Mouse (Mus musculus): ENCODE data around the gene Galnt7.
"Not testable (repeated sequence)": the region's sequence is repeated elsewhere in the genome, so short reads cannot be mapped to it uniquely, and the experiment has no call there.

Gene Galnt7

GRCm38 (mm10) chr8:57538601-57539000 lies 114.2 kb downstream of the Galnt7 start:
- no peak for DNase-seq (ENCODE audit: low spot score)

- no peak for DNase-seq (ENCODE audit: low spot score)
Measured at GRCm38 (mm10) chr8:57536167-57536566, 116.7 kb downstream of the Galnt7 start.

GRCm38 (mm10) chr8:57534495-57534894 lies 118.3 kb downstream of the Galnt7 start:
- DNase-seq (ENCODE audit: low spot score): no peak

- DNase-seq (ENCODE audit: low spot score): no peak
Measured at GRCm38 (mm10) chr8:57533106-57533505, 119.7 kb downstream of the Galnt7 start.

- no peak for DNase-seq (ENCODE audit: low spot score)
Measured at GRCm38 (mm10) chr8:57532223-57532622, 120.6 kb downstream of the Galnt7 start.

GRCm38 (mm10) chr8:57530666-57531349 lies 122.0 kb downstream of the Galnt7 start:
- DNase-seq (ENCODE audit: low spot score): peak; percentile 66

GRCm38 (mm10) chr8:57530238-57530637 lies 122.6 kb downstream of the Galnt7 start:
- DNase-seq (ENCODE audit: low spot score): no peak

GRCm38 (mm10) chr8:57528036-57528435 lies 124.8 kb downstream of the Galnt7 start:
- no peak for DNase-seq (ENCODE audit: low spot score)

- no peak for DNase-seq (ENCODE audit: low spot score)
Measured at GRCm38 (mm10) chr8:57520186-57520786, 132.5 kb downstream of the Galnt7 start.

GRCm38 (mm10) chr8:57517723-57518122 lies 135.1 kb downstream of the Galnt7 start:
- DNase-seq (ENCODE audit: low spot score): no peak

GRCm38 (mm10) chr8:57516685-57517084 lies 136.1 kb downstream of the Galnt7 start:
- DNase-seq (ENCODE audit: low spot score): not testable (repeated sequence)

GRCm38 (mm10) chr8:57513178-57513661 lies 139.6 kb downstream of the Galnt7 start:
- not testable (repeated sequence) for DNase-seq (ENCODE audit: low spot score)

GRCm38 (mm10) chr8:57512141-57513056 lies 140.4 kb downstream of the Galnt7 start:
- no peak for DNase-seq (ENCODE audit: low spot score)

- peak; percentile 99 for DNase-seq (ENCODE audit: low spot score)
Measured at GRCm38 (mm10) chr8:57511316-57512118, 141.3 kb downstream of the Galnt7 start, which contains the start of gene Hmgb2. Gene Hmgb2 (plus strand): TSS chr8:57511907.

GRCm38 (mm10) chr8:57510791-57511315 lies 142.0 kb downstream of the Galnt7 start:
- no peak for DNase-seq (ENCODE audit: low spot score)

- no peak for DNase-seq (ENCODE audit: low spot score)
Measured at GRCm38 (mm10) chr8:57508657-57509056, 144.2 kb downstream of the Galnt7 start.

GRCm38 (mm10) chr8:57507556-57508063 lies 145.2 kb downstream of the Galnt7 start:
- DNase-seq (ENCODE audit: low spot score): no peak

GRCm38 (mm10) chr8:57505500-57505899 lies 147.3 kb downstream of the Galnt7 start:
- not testable (repeated sequence) for DNase-seq (ENCODE audit: low spot score)

- DNase-seq (ENCODE audit: low spot score): peak; percentile 72
Measured at GRCm38 (mm10) chr8:57503641-57504040, 149.2 kb downstream of the Galnt7 start.

- no peak for DNase-seq (ENCODE audit: low spot score)
Measured at GRCm38 (mm10) chr8:57498847-57499511, 153.9 kb downstream of the Galnt7 start.

GRCm38 (mm10) chr8:57498494-57498846 lies 154.4 kb downstream of the Galnt7 start:
- no peak for DNase-seq (ENCODE audit: low spot score)

Measured in spleen, adult 12 weeks (tissue).